Mouse (Mus musculus): ENCODE data around the gene Tead1.

The Tead1 gene

GRCm38 (mm10) chr7:112937089-112937488, 258.0 kb downstream of the Tead1 start:
- no peak for DNase-seq

- DNase-seq, result no peak
Measured at GRCm38 (mm10) chr7:112938959-112939358, 259.8 kb downstream of the Tead1 start.

GRCm38 (mm10) chr7:112942567-112942966, 263.4 kb downstream of the Tead1 start:
- DNase-seq, result no peak

- no peak for DNase-seq
Measured at GRCm38 (mm10) chr7:112943056-112943455, 263.9 kb downstream of the Tead1 start.

- DNase-seq, result no peak
Measured at GRCm38 (mm10) chr7:112946706-112947105, 267.6 kb downstream of the Tead1 start.

GRCm38 (mm10) chr7:112953777-112954291, 274.7 kb downstream of the Tead1 start, which contains the start of gene Rassf10:
TSS of gene Rassf10 (plus strand) at chr7:112953962.
- DNase-seq, result peak; percentile 21

GRCm38 (mm10) chr7:112954351-112955102, 275.4 kb downstream of the Tead1 start:
- DNase-seq, result peak; percentile 4

GRCm38 (mm10) chr7:112955103-112955827, 276.1 kb downstream of the Tead1 start:
- DNase-seq, result peak; percentile 18

GRCm38 (mm10) chr7:112955955-112956354, 276.8 kb downstream of the Tead1 start:
- no peak for DNase-seq

Measured in cerebellum, adult 9-10 months (tissue).